Mouse (Mus musculus): Measurements from ENCODE around the gene Gcsh. TPM values are rescaled to one million over a fixed set of nuclear protein-coding genes. Genes with fewer than 3 reads are reported as not detected.
A peak's percentile ranks its signal among the peaks of the same experiment; 100 is the strongest.

Gene Gcsh
- polyA plus RNA-seq, 1 experiment from 2014 or later = 144 TPM

GRCm38 (mm10) chr8:116946268-116946838 lies 47.0 kb downstream of the Gcsh start:
- H3K9me3 ChIP-seq (ENCODE audit: low read length) = no peaks in the 10 kb centered on the region
- H3K4me3 ChIP-seq (ENCODE audit: low read depth, low read length) = peak overlapping the region; percentile 33
- peak overlapping the region; percentile 70 for H3K4me2 ChIP-seq (ENCODE audit: low read depth, low read length)
- H3K4me1 ChIP-seq (ENCODE audit: insufficient read depth) = peaks cover 37% of the 10 kb centered on the region
- no peaks in the 10 kb centered on the region for H3K27me3 ChIP-seq (ENCODE audit: insufficient read depth, low read length)
- H3K36me3 ChIP-seq (replicated peaks; ENCODE audit: insufficient read depth, low read length) = no peaks in the 10 kb centered on the region
- TF ChIP-seq EP300 (IDR thresholded peaks at IDR 0.05; ENCODE audit: low read depth) (no peak), CTCF (IDR thresholded peaks at IDR 0.05; ENCODE audit: low read depth) (no peak)
- ATAC-seq (no peak), DNase-seq (peak; percentile 24)
- 40% methylated on average over 21 of the region's 21 CpGs for WGBS (ENCODE audit: insufficient replicate concordance)
- peak overlapping the region; percentile 65 for H3K27ac ChIP-seq (ENCODE audit: low read depth)
- no peak overlapping the region; the same call in 1 of the 2 replicates for H3K9ac ChIP-seq (replicated peaks)

- H3K27me3 ChIP-seq (ENCODE audit: insufficient read depth, low read length) = no peaks in the 10 kb centered on the region
- DNase-seq (no peak), ATAC-seq (peak; percentile 40)
- H3K4me1 ChIP-seq (ENCODE audit: insufficient read depth) = peaks cover 35% of the 10 kb centered on the region
- no peaks in the 10 kb centered on the region for H3K9me3 ChIP-seq (ENCODE audit: low read length)
- H3K36me3 ChIP-seq (replicated peaks; ENCODE audit: insufficient read depth, low read length) = no peaks in the 10 kb centered on the region
- H3K9ac ChIP-seq (replicated peaks) = no peak overlapping the region
- TF ChIP-seq EP300 (IDR thresholded peaks at IDR 0.05; ENCODE audit: low read depth) (peak; percentile 81), CTCF (IDR thresholded peaks at IDR 0.05; ENCODE audit: low read depth) (no peak)
- no peak overlapping the region for H3K4me3 ChIP-seq (ENCODE audit: low read depth, low read length)
- peak overlapping the region; percentile 99 for H3K4me2 ChIP-seq (ENCODE audit: low read depth, low read length)
- H3K27ac ChIP-seq (ENCODE audit: low read depth) = peak overlapping the region; percentile 65; the same call in 1 of the 2 replicates
- 57% methylated on average over 9 of the region's 9 CpGs for WGBS (ENCODE audit: insufficient replicate concordance)
Measured at GRCm38 (mm10) chr8:116945169-116945910, 48.0 kb downstream of the Gcsh start.

- ATAC-seq = no peak
- peak overlapping the region; percentile 99 for H3K4me2 ChIP-seq (ENCODE audit: low read depth, low read length)
Measured at GRCm38 (mm10) chr8:116944385-116944696, 49.0 kb downstream of the Gcsh start.

GRCm38 (mm10) chr8:116943555-116944384 lies 49.6 kb downstream of the Gcsh start:
- ATAC-seq (peak; percentile 62), DNase-seq (peak; percentile 47)
- H3K4me1 ChIP-seq (ENCODE audit: insufficient read depth) = peaks cover 35% of the 10 kb centered on the region
- WGBS (ENCODE audit: insufficient replicate concordance) = under 1% methylated on average over 50 of the region's 62 CpGs
- peak overlapping the region; percentile 87 for H3K9ac ChIP-seq (replicated peaks)
- no peak for TF ChIP-seq EP300 (IDR thresholded peaks at IDR 0.05; ENCODE audit: low read depth)
- H3K36me3 ChIP-seq (replicated peaks; ENCODE audit: insufficient read depth, low read length) = no peaks in the 10 kb centered on the region
- H3K9me3 ChIP-seq (ENCODE audit: low read length) = no peaks in the 10 kb centered on the region
- no peaks in the 10 kb centered on the region for H3K27me3 ChIP-seq (ENCODE audit: insufficient read depth, low read length)
- H3K4me3 ChIP-seq (ENCODE audit: low read depth, low read length) = peak overlapping the region; percentile 97
- H3K4me2 ChIP-seq (ENCODE audit: low read depth, low read length) = peak overlapping the region; percentile 99
- H3K27ac ChIP-seq (ENCODE audit: low read depth) = peak overlapping the region; percentile 70

More at GRCm38 (mm10) chr8:116944385-116944696, 49.0 kb downstream of the Gcsh start:
- H3K27ac ChIP-seq (ENCODE audit: low read depth) = no peak overlapping the region
- H3K4me3 ChIP-seq (ENCODE audit: low read depth, low read length) = peak overlapping the region; percentile 97
- H3K36me3 ChIP-seq (replicated peaks; ENCODE audit: insufficient read depth, low read length) = no peaks in the 10 kb centered on the region
- H3K9me3 ChIP-seq (ENCODE audit: low read length) = no peaks in the 10 kb centered on the region
- peaks cover 35% of the 10 kb centered on the region for H3K4me1 ChIP-seq (ENCODE audit: insufficient read depth)
- TF ChIP-seq CTCF (IDR thresholded peaks at IDR 0.05; ENCODE audit: low read depth) (no peak), EP300 (IDR thresholded peaks at IDR 0.05; ENCODE audit: low read depth) (no peak)
- H3K27me3 ChIP-seq (ENCODE audit: insufficient read depth, low read length) = no peaks in the 10 kb centered on the region
- 7% methylated on average over 4 of the region's 4 CpGs for WGBS (ENCODE audit: insufficient replicate concordance)
- DNase-seq = no peak
- H3K9ac ChIP-seq (replicated peaks) = peak overlapping the region; percentile 87

- H3K9me3 ChIP-seq (ENCODE audit: low read length) = no peaks in the 10 kb centered on the region
- ATAC-seq (peak; percentile 93), DNase-seq (peak; percentile 93)
- TF ChIP-seq EP300 (IDR thresholded peaks at IDR 0.05; ENCODE audit: low read depth) (no peak), CTCF (IDR thresholded peaks at IDR 0.05; ENCODE audit: low read depth) (peak; percentile 74)
- H3K27ac ChIP-seq (ENCODE audit: low read depth) = peak within 1 kb of the TSS; percentile 70
- H3K4me2 ChIP-seq (ENCODE audit: low read depth, low read length) = peak within 1 kb of the TSS; percentile 99
- H3K36me3 ChIP-seq (replicated peaks; ENCODE audit: insufficient read depth, low read length) = no peaks in the 10 kb centered on the region
- peaks cover 35% of the 10 kb centered on the region for H3K4me1 ChIP-seq (ENCODE audit: insufficient read depth)
- H3K4me3 ChIP-seq (ENCODE audit: low read depth, low read length) = peak within 1 kb of the TSS; percentile 97
- 0% methylated on average over 42 of the region's 46 CpGs for WGBS (ENCODE audit: insufficient replicate concordance)
- peak within 1 kb of the TSS; percentile 87 for H3K9ac ChIP-seq (replicated peaks)
- H3K27me3 ChIP-seq (ENCODE audit: insufficient read depth, low read length) = no peaks in the 10 kb centered on the region
Measured at GRCm38 (mm10) chr8:116943161-116943554, 50.2 kb downstream of the Gcsh start, which contains the start of gene Atmin. Gene Atmin, plus strand, starts transcription at chr8:116943393.
